Comparison of ENCODE assay signal across 36 mouse cellular contexts in the genomic region with DNA sequence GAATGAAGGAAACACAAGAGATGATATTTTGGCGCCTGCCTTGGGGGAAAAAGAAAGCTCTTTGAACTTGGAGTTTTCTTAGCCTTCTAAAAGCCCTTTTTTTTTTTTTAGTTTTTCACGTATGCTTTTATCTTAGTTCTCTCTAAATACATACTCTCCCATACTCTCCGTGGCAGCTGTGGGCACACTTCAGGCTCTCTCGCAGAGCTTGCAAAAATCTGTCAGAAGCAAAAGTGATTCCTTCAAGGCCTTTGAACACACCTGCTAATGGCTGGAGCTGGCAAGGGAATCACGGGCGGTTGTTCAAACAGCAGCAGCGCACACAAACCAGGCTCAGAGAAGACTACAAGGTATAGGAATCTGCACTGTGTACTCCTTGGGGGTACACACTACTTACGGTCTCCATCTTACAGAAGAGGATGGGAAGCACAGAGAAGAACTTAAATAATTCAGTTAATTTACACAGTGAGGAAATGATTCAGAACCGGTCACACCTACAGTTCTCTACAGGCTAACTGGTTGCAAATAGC. TPM values are rescaled to one million over a fixed set of nuclear protein-coding genes. Genes with fewer than 3 reads are reported as not detected.
DNase-seq lines count a peak whose midpoint lies in the region; ATAC-seq and TF ChIP-seq lines count a peak whose summit lies in the region.
"Had no signal": no experiment of that assay in that cellular context is flagged by ENCODE, and none has a peak within 500 bp of the region (broad histone marks: within the 10 kb centered on the region; RNA-seq: fewer than 3 reads in every experiment).

No protein-coding gene starts in this region.

- H3K4me1 ChIP-seq in intestine, embryonic 15.5 days (replicated peaks): 0 out of 2 replicates have a peak, but pooled peaks cover 2% of the 10 kb centered on the region
- H3K4me1 ChIP-seq in intestine, postnatal 0 days (replicated peaks; ENCODE audit: control insufficient read depth, insufficient read depth, low read length): peaks cover 3% of the 10 kb centered on the region; the same call in 1 of the 2 replicates
- H3K4me1 ChIP-seq in midbrain, embryonic 15.5 days: peaks cover 10% of the 10 kb centered on the region; the same call in 1 of the 2 replicates
- H3K4me1 ChIP-seq in midbrain, embryonic 13.5 days (replicated peaks): peaks cover 13% of the 10 kb centered on the region
- H3K4me1 ChIP-seq: embryonic facial prominence, embryonic 12.5 days; hindbrain, embryonic 10.5 days; neural tube, embryonic 12.5 days had no signal

- ATAC-seq in frontal cortex, adult (ENCODE audit: low TSS enrichment): peak; percentile 31; the same call in 1 of the 2 replicates
- ATAC-seq in intestine, embryonic 15.5 days: 0 out of 2 replicates have a peak, but pooled peaks have one; percentile 45
- ATAC-seq in intestine, postnatal 0 days: no peak
- ATAC-seq in midbrain, embryonic 15.5 days (replicated peaks): peak; percentile 33; the same call in 1 of the 2 replicates
- no peak for ATAC-seq in midbrain, embryonic 13.5 days
- ATAC-seq: activated CD4-positive, CD25-positive, alpha-beta regulatory T cell, adult 4 months; forebrain, embryonic 14.5 days; inflammation-experienced regulatory T-cells, adult 6 months had no signal

- no peak overlapping the region for H3K4me2 ChIP-seq in intestine, embryonic 15.5 days (replicated peaks)
- H3K4me2 ChIP-seq in intestine, postnatal 0 days (replicated peaks; ENCODE audit: low read depth): no peak overlapping the region
- H3K4me2 ChIP-seq in midbrain, embryonic 15.5 days: no peak overlapping the region
- H3K4me2 ChIP-seq in midbrain, embryonic 13.5 days (replicated peaks): no peak overlapping the region
- H3K4me2 ChIP-seq: embryonic facial prominence, embryonic 12.5 days; hindbrain, embryonic 15.5 days; limb, embryonic 13.5 days; liver, embryonic 11.5 days; neural tube, embryonic 12.5 days had no signal

- 59% methylated on average over 9 of the region's 9 CpGs for WGBS in intestine, embryonic 15.5 days
- WGBS in intestine, postnatal 0 days: 51% methylated on average over 9 of the region's 9 CpGs
- WGBS in midbrain, embryonic 15.5 days: 67% methylated on average over 9 of the region's 9 CpGs
- 66% methylated on average over 9 of the region's 9 CpGs for WGBS in midbrain, embryonic 13.5 days

- no peak overlapping the region for H3K4me3 ChIP-seq in intestine, embryonic 15.5 days (replicated peaks)
- no peak overlapping the region for H3K4me3 ChIP-seq in intestine, postnatal 0 days (ENCODE audit: low read depth, low read length)
- no peak overlapping the region for H3K4me3 ChIP-seq in midbrain, embryonic 15.5 days
- no peak overlapping the region for H3K4me3 ChIP-seq in midbrain, embryonic 13.5 days (replicated peaks)
- H3K4me3 ChIP-seq: embryonic facial prominence, embryonic 12.5 days; gastrocnemius, adult 2 months; heart, embryonic 10.5 days; hindbrain, embryonic 10.5 days; hindbrain, embryonic 15.5 days; layer of hippocampus, adult 2 months; limb, embryonic 13.5 days; myocyte; neural tube, embryonic 12.5 days had no signal

- H3K9me3 ChIP-seq in intestine, embryonic 15.5 days: no peaks in the 10 kb centered on the region
- H3K9me3 ChIP-seq in intestine, postnatal 0 days (ENCODE audit: control insufficient read depth): no peaks in the 10 kb centered on the region
- no peaks in the 10 kb centered on the region for H3K9me3 ChIP-seq in midbrain, embryonic 15.5 days
- H3K9me3 ChIP-seq in midbrain, embryonic 13.5 days: no peaks in the 10 kb centered on the region
- H3K9me3 ChIP-seq: embryonic facial prominence, embryonic 12.5 days; heart, embryonic 10.5 days; hindbrain, embryonic 10.5 days; hindbrain, embryonic 15.5 days; limb, embryonic 13.5 days; neural tube, embryonic 12.5 days had no signal

- H3K9ac ChIP-seq in intestine, embryonic 15.5 days: no peak overlapping the region
- H3K9ac ChIP-seq in intestine, postnatal 0 days (ENCODE audit: low read depth, low read length): no peak overlapping the region
- H3K9ac ChIP-seq in midbrain, embryonic 15.5 days: no peak overlapping the region
- no peak overlapping the region for H3K9ac ChIP-seq in midbrain, embryonic 13.5 days (replicated peaks)
- H3K9ac ChIP-seq: embryonic facial prominence, embryonic 12.5 days; hindbrain, embryonic 15.5 days; limb, embryonic 13.5 days; neural tube, embryonic 12.5 days had no signal

- H3K27me3 ChIP-seq in intestine, embryonic 15.5 days (replicated peaks): no peaks in the 10 kb centered on the region
- no peaks in the 10 kb centered on the region for H3K27me3 ChIP-seq in intestine, postnatal 0 days (replicated peaks; ENCODE audit: control insufficient read depth, insufficient read depth, low read length)
- H3K27me3 ChIP-seq in midbrain, embryonic 15.5 days (replicated peaks): 0 out of 2 replicates have a peak, but pooled peaks cover 3% of the 10 kb centered on the region
- H3K27me3 ChIP-seq in midbrain, embryonic 13.5 days: 0 out of 2 replicates have a peak, but pooled peaks cover 5% of the 10 kb centered on the region
- H3K27me3 ChIP-seq: CH12.LX; embryonic facial prominence, embryonic 12.5 days; hindbrain, embryonic 15.5 days; limb, embryonic 13.5 days; neural tube, embryonic 12.5 days had no signal

- no peak for DNase-seq in frontal cortex, postnatal 25 days (ENCODE audit: low spot score in 2 of 2)
- no peak for DNase-seq in cerebellum, adult 11 months
- no peak for DNase-seq in layer of hippocampus, adult 8-10 months (ENCODE audit: low spot score in 2 of 2)
- DNase-seq: adrenal gland, adult 2 months; adrenal gland, postnatal 36 days; cerebellum, adult 8-10 months; cerebellum, postnatal 36 days; gastrocnemius, adult 2 months; gastrocnemius, postnatal 36 days; kidney, adult 2 months; kidney, postnatal 36 days; midbrain, embryonic 14.5 days; right cerebral cortex, adult 18-20 months; right cerebral cortex, postnatal 4 days; thymus, adult 2 months; thymus, postnatal 36 days had no signal

- no peaks in the 10 kb centered on the region for H3K36me3 ChIP-seq in intestine, embryonic 15.5 days
- no peaks in the 10 kb centered on the region for H3K36me3 ChIP-seq in intestine, postnatal 0 days (ENCODE audit: control insufficient read depth, insufficient read depth)
- H3K36me3 ChIP-seq in midbrain, embryonic 15.5 days (replicated peaks): no peaks in the 10 kb centered on the region
- H3K36me3 ChIP-seq in midbrain, embryonic 13.5 days: no peaks in the 10 kb centered on the region
- H3K36me3 ChIP-seq: embryonic facial prominence, embryonic 12.5 days; heart, embryonic 10.5 days; hindbrain, embryonic 10.5 days; hindbrain, embryonic 15.5 days; limb, embryonic 13.5 days; neural tube, embryonic 12.5 days had no signal

- no peak for TF ChIP-seq CTCF in intestine, postnatal 0 days (IDR thresholded peaks at IDR 0.05; ENCODE audit: low read depth)

- no peak overlapping the region for H3K27ac ChIP-seq in intestine, embryonic 15.5 days
- H3K27ac ChIP-seq in intestine, postnatal 0 days (ENCODE audit: low read depth, low read length): no peak overlapping the region
- H3K27ac ChIP-seq in midbrain, embryonic 15.5 days: no peak overlapping the region
- no peak overlapping the region for H3K27ac ChIP-seq in midbrain, embryonic 13.5 days
- H3K27ac ChIP-seq: embryonic facial prominence, embryonic 12.5 days; gastrocnemius, adult 2 months; heart, embryonic 10.5 days; hindbrain, embryonic 10.5 days; hindbrain, embryonic 15.5 days; layer of hippocampus, adult 2 months; limb, embryonic 13.5 days; macrophage; neural tube, embryonic 12.5 days had no signal

RNA-seq across cellular contexts. Expression of a gene that starts 55.9 kb away (rescaled TPM):
- polyA plus RNA-seq in intestine, embryonic 15.5 days (2015; fragmentation: Nextera tagmentation; extraction: Ambion mirVana): 11.2 and 11.9 TPM in 2 replicates
- 5.2 and 5.4 TPM in 2 replicates for polyA plus RNA-seq in intestine, postnatal 0 days (2015; fragmentation: Nextera tagmentation; extraction: Ambion mirVana)
- 20.3 and 21.8 TPM in 2 replicates for polyA plus RNA-seq in midbrain, embryonic 15.5 days (2015; fragmentation: Nextera tagmentation; extraction: Ambion mirVana)
- polyA plus RNA-seq in midbrain, embryonic 13.5 days (2015; fragmentation: Nextera tagmentation; extraction: Ambion mirVana): 9.2 and 10.6 TPM in 2 replicates
- 10 to 100 TPM; 24.6 to 31.6 (median 27.6) TPM for total RNA-seq in layer of hippocampus, adult 8-10 months (2022)
- total RNA-seq: CH12.LX; megakaryocyte-erythroid progenitor cell, adult 5-6 weeks had no signal
- polyA plus RNA-seq: activated CD4-positive, CD25-positive, alpha-beta regulatory T cell, adult 4 months; inflammation-experienced regulatory T-cells, adult 6 months had no signal

Comparison
In these comparisons a context has a peak if more than half of its experiments do, and no peak if none do; other contexts are left out.
1. ATAC-seq: peak in frontal cortex, adult (single experiment), intestine, embryonic 15.5 days (single experiment) and midbrain, embryonic 15.5 days (single experiment); none in intestine, postnatal 0 days (single experiment) and midbrain, embryonic 13.5 days (single experiment).